ENCODE assay signal across 15 mouse cellular contexts in genomic region chr7:75495941-75496441, GRCm38 (mm10). TPM values are rescaled to one million over a fixed set of nuclear protein-coding genes. Genes with fewer than 3 reads are reported as not detected.
DNase-seq lines count a peak whose midpoint lies in the region; ATAC-seq and TF ChIP-seq lines count a peak whose summit lies in the region.
"Had no signal": no experiment of that assay in that cellular context is flagged by ENCODE, and none has a peak within 500 bp of the region (broad histone marks: within the 10 kb centered on the region; RNA-seq: fewer than 3 reads in every experiment).

No protein-coding gene starts in this region.

- no peak overlapping the region for H3K27ac ChIP-seq in forebrain, postnatal 0 days (ENCODE audit: low read depth, low read length)
- no peak overlapping the region for H3K27ac ChIP-seq in forebrain, embryonic 16.5 days (ENCODE audit: low read length)
- no peak overlapping the region for H3K27ac ChIP-seq in lung, embryonic 14.5 days (ENCODE audit: low read depth)
- no peak overlapping the region for H3K27ac ChIP-seq in kidney, embryonic 16.5 days (ENCODE audit: low read length)
- H3K27ac ChIP-seq: embryonic facial prominence, embryonic 15.5 days; forebrain, embryonic 13.5 days; liver, embryonic 14.5 days had no signal

- peak; percentile 7 for DNase-seq in forebrain, postnatal 0 days
- DNase-seq in lung, embryonic 14.5 days: peak; percentile 82
- DNase-seq in lung, adult 18-20 months: no peak
- peak; percentile 9 to 63 for DNase-seq in layer of hippocampus, adult 18-20 months (ENCODE audit: low spot score in 2 of 2)
- no peak for DNase-seq in retina, embryonic 14.5 days (ENCODE audit: low spot score)
- DNase-seq: adrenal gland, adult 2 months; gastrocnemius, postnatal 14 days; kidney, postnatal 10 days had no signal

- H3K9ac ChIP-seq in forebrain, postnatal 0 days: no peak overlapping the region
- H3K9ac ChIP-seq in forebrain, embryonic 16.5 days (replicated peaks; ENCODE audit: low read depth, low read length): no peak overlapping the region
- no peak overlapping the region for H3K9ac ChIP-seq in lung, embryonic 14.5 days
- H3K9ac ChIP-seq in kidney, embryonic 16.5 days (replicated peaks; ENCODE audit: low read length): no peak overlapping the region
- H3K9ac ChIP-seq: embryonic facial prominence, embryonic 15.5 days; forebrain, embryonic 13.5 days; liver, embryonic 14.5 days had no signal

- ATAC-seq in forebrain, postnatal 0 days: no peak
- ATAC-seq in forebrain, embryonic 16.5 days: no peak
- ATAC-seq in lung, embryonic 14.5 days (ENCODE audit: insufficient read depth): peak; percentile 58; the same call in 1 of the 2 replicates
- no peak for ATAC-seq in kidney, embryonic 16.5 days (ENCODE audit: low FRiP score, low TSS enrichment)
- ATAC-seq: forebrain, embryonic 13.5 days; Patski had no signal

- H3K27me3 ChIP-seq in forebrain, postnatal 0 days (ENCODE audit: insufficient read depth, low read length): no peaks in the 10 kb centered on the region
- H3K27me3 ChIP-seq in forebrain, embryonic 16.5 days (replicated peaks; ENCODE audit: control insufficient read depth, insufficient read depth, low read length): no peaks in the 10 kb centered on the region
- no peaks in the 10 kb centered on the region for H3K27me3 ChIP-seq in lung, embryonic 14.5 days (ENCODE audit: insufficient read depth, low read length)
- H3K27me3 ChIP-seq in kidney, embryonic 16.5 days (ENCODE audit: insufficient read depth, low read length): no peaks in the 10 kb centered on the region
- H3K27me3 ChIP-seq: CH12.LX; embryonic facial prominence, embryonic 15.5 days; forebrain, embryonic 13.5 days; Patski had no signal

- 58% methylated on average over 3 of the region's 3 CpGs for WGBS in forebrain, postnatal 0 days
- 68% methylated on average over 3 of the region's 3 CpGs for WGBS in forebrain, embryonic 16.5 days
- WGBS in lung, embryonic 14.5 days: 54% methylated on average over 3 of the region's 3 CpGs
- 83% methylated on average over 3 of the region's 3 CpGs for WGBS in kidney, embryonic 16.5 days

- no peak overlapping the region for H3K4me2 ChIP-seq in forebrain, postnatal 0 days (ENCODE audit: low read depth)
- H3K4me2 ChIP-seq in forebrain, embryonic 16.5 days (ENCODE audit: low read length): no peak overlapping the region
- H3K4me2 ChIP-seq in lung, embryonic 14.5 days: no peak overlapping the region
- no peak overlapping the region for H3K4me2 ChIP-seq in kidney, embryonic 16.5 days (replicated peaks; ENCODE audit: low read depth, low read length)
- H3K4me2 ChIP-seq: embryonic facial prominence, embryonic 15.5 days; forebrain, embryonic 13.5 days had no signal

- H3K4me3 ChIP-seq in forebrain, postnatal 0 days (ENCODE audit: low read depth, low read length): no peak overlapping the region
- H3K4me3 ChIP-seq in forebrain, embryonic 16.5 days (replicated peaks; ENCODE audit: low read length): no peak overlapping the region
- no peak overlapping the region for H3K4me3 ChIP-seq in lung, embryonic 14.5 days (ENCODE audit: low read depth, low read length)
- H3K4me3 ChIP-seq in kidney, embryonic 16.5 days (ENCODE audit: low read length): no peak overlapping the region
- H3K4me3 ChIP-seq: embryonic facial prominence, embryonic 15.5 days; forebrain, embryonic 13.5 days had no signal

- H3K36me3 ChIP-seq in forebrain, postnatal 0 days (ENCODE audit: insufficient read depth): no peaks in the 10 kb centered on the region
- no peaks in the 10 kb centered on the region for H3K36me3 ChIP-seq in forebrain, embryonic 16.5 days (ENCODE audit: control insufficient read depth, insufficient read depth)
- H3K36me3 ChIP-seq in lung, embryonic 14.5 days (ENCODE audit: insufficient read depth): no peaks in the 10 kb centered on the region
- H3K36me3 ChIP-seq in kidney, embryonic 16.5 days (ENCODE audit: insufficient read depth, low read length): no peaks in the 10 kb centered on the region
- H3K36me3 ChIP-seq: embryonic facial prominence, embryonic 15.5 days had no signal

- TF ChIP-seq CTCF in forebrain, postnatal 0 days (IDR thresholded peaks at IDR 0.05; ENCODE audit: low read depth): no peak
- no peak for TF ChIP-seq CTCF in lung, embryonic 14.5 days (IDR thresholded peaks at IDR 0.05; ENCODE audit: low read depth)

- H3K9me3 ChIP-seq in forebrain, postnatal 0 days (ENCODE audit: low read length): no peaks in the 10 kb centered on the region
- H3K9me3 ChIP-seq in forebrain, embryonic 16.5 days (ENCODE audit: control insufficient read depth, low read length): no peaks in the 10 kb centered on the region
- H3K9me3 ChIP-seq in lung, embryonic 14.5 days (ENCODE audit: low read depth, low read length): no peaks in the 10 kb centered on the region
- no peaks in the 10 kb centered on the region for H3K9me3 ChIP-seq in kidney, embryonic 16.5 days (ENCODE audit: low read length)
- H3K9me3 ChIP-seq: embryonic facial prominence, embryonic 15.5 days; forebrain, embryonic 13.5 days had no signal

- H3K4me1 ChIP-seq in forebrain, postnatal 0 days (ENCODE audit: insufficient read depth): no peaks in the 10 kb centered on the region
- no peaks in the 10 kb centered on the region for H3K4me1 ChIP-seq in forebrain, embryonic 16.5 days (replicated peaks; ENCODE audit: control insufficient read depth, insufficient read depth, low read length)
- peaks cover 6% of the 10 kb centered on the region; the same call in 1 of the 2 replicates for H3K4me1 ChIP-seq in lung, embryonic 14.5 days (ENCODE audit: insufficient read depth)
- H3K4me1 ChIP-seq in kidney, embryonic 16.5 days (ENCODE audit: insufficient read depth, low read length): peaks cover 54% of the 10 kb centered on the region

RNA-seq across cellular contexts. Expression of gene Akap13, which starts 40.7 kb away (rescaled TPM):
- total RNA-seq in forebrain, postnatal 0 days (2014; rRNA removed): 16.2 and 16.3 TPM in 2 replicates
- 5.8 and 9.1 TPM in 2 replicates for polyA plus RNA-seq in forebrain, postnatal 0 days (2015; fragmentation: Nextera tagmentation; extraction: Ambion mirVana)
- 10.0 and 12.0 TPM in 2 replicates for polyA plus RNA-seq in forebrain, embryonic 16.5 days (2015; fragmentation: Nextera tagmentation; extraction: Ambion mirVana)
- 44.6 and 44.8 TPM in 2 replicates for polyA plus RNA-seq in lung, embryonic 14.5 days (2014; fragmentation: Nextera tagmentation; extraction: Ambion mirVana)
- total RNA-seq in layer of hippocampus, adult 18-20 months (2021): 10 to 100 TPM; 53.7 to 59.6 TPM
- polyA plus RNA-seq in kidney, embryonic 16.5 days (2015; fragmentation: Nextera tagmentation; extraction: Ambion mirVana): 35.2 and 44.5 TPM in 2 replicates

Comparison
In these comparisons a context has a peak if more than half of its experiments do, and no peak if none do; other contexts are left out.
1. DNase-seq: peak in forebrain, postnatal 0 days (single experiment), lung, embryonic 14.5 days (single experiment) and layer of hippocampus, adult 18-20 months (2 of 2); none in lung, adult 18-20 months (0 of 2) and retina, embryonic 14.5 days (single experiment).